ENCODE assay signal across 8 mouse cellular contexts in genomic region chrX:94121866-94122708, GRCm38 (mm10). TPM values are rescaled to one million over a fixed set of nuclear protein-coding genes. Genes with fewer than 3 reads are reported as not detected.
DNase-seq lines count a peak whose midpoint lies in the region; ATAC-seq and TF ChIP-seq lines count a peak whose summit lies in the region.

No protein-coding gene starts in this region.

- peak overlapping the region; percentile 99 for H3K27ac ChIP-seq in heart, embryonic 12.5 days (ENCODE audit: poor library complexity, severe bottlenecking)
- H3K27ac ChIP-seq in kidney, postnatal 0 days, result peak overlapping the region; percentile 99
- H3K27ac ChIP-seq in liver, embryonic 11.5 days (ENCODE audit: low read depth, low read length), result peak overlapping the region; percentile 99

- peak overlapping the region; percentile 97 for H3ac ChIP-seq in myocyte (ENCODE audit: control insufficient read depth, insufficient read length)

- H3K36me3 ChIP-seq in erythroblast, embryonic 14.5 days (ENCODE audit: control insufficient read depth), result no peaks in the 10 kb centered on the region
- H3K36me3 ChIP-seq in heart, embryonic 12.5 days, result no peaks in the 10 kb centered on the region
- no peaks in the 10 kb centered on the region for H3K36me3 ChIP-seq in kidney, postnatal 0 days (ENCODE audit: insufficient read depth, low read length)
- H3K36me3 ChIP-seq in liver, embryonic 11.5 days (ENCODE audit: control insufficient read depth, insufficient read depth, low read length), result no peaks in the 10 kb centered on the region
- H3K36me3 ChIP-seq in myocyte (ENCODE audit: control insufficient read depth, insufficient read depth), result no peaks in the 10 kb centered on the region
- H3K36me3 ChIP-seq in splenic B cell, adult 2 months (ENCODE audit: control insufficient read depth, insufficient read depth, low read length, poor library complexity, severe bottlenecking), result no peaks in the 10 kb centered on the region

- peak; percentile 52 for TF ChIP-seq CTCF in kidney, postnatal 0 days (IDR thresholded peaks at IDR 0.05; ENCODE audit: low read depth)

- ATAC-seq in heart, embryonic 12.5 days (ENCODE audit: insufficient number of reproducible peaks, low FRiP score), result peak; percentile 89
- peak; percentile 91 for ATAC-seq in kidney, postnatal 0 days (replicated peaks; ENCODE audit: low FRiP score, low read depth)
- peak; percentile 82 for ATAC-seq in liver, embryonic 11.5 days (replicated peaks; ENCODE audit: low FRiP score)

- peaks cover 28% of the 10 kb centered on the region for H3K27me3 ChIP-seq in erythroblast, embryonic 14.5 days (ENCODE audit: control insufficient read depth)
- H3K27me3 ChIP-seq in heart, embryonic 12.5 days (replicated peaks), result peaks cover 39% of the 10 kb centered on the region
- H3K27me3 ChIP-seq in kidney, postnatal 0 days (ENCODE audit: insufficient read depth, low read length), result no peaks in the 10 kb centered on the region
- H3K27me3 ChIP-seq in liver, embryonic 11.5 days (replicated peaks; ENCODE audit: control insufficient read depth, insufficient read depth, low read length), result peaks cover 37% of the 10 kb centered on the region
- no peaks in the 10 kb centered on the region for H3K27me3 ChIP-seq in myocyte (ENCODE audit: control insufficient read depth, insufficient read depth, insufficient read length)
- no peaks in the 10 kb centered on the region for H3K27me3 ChIP-seq in splenic B cell, adult 2 months (ENCODE audit: control insufficient read depth, insufficient read depth, low read length, poor library complexity, severe bottlenecking)

- H3K4me3 ChIP-seq in erythroblast, embryonic 14.5 days (replicated peaks), result peak overlapping the region; percentile 81
- peak overlapping the region; percentile 78 for H3K4me3 ChIP-seq in heart, embryonic 12.5 days
- H3K4me3 ChIP-seq in kidney, postnatal 0 days (replicated peaks; ENCODE audit: low read depth, low read length), result peak overlapping the region; percentile 63
- H3K4me3 ChIP-seq in liver, embryonic 11.5 days (ENCODE audit: low read depth, low read length), result peak overlapping the region; percentile 74
- H3K4me3 ChIP-seq in myocyte, result peak overlapping the region; percentile 56

- H3K79me2 ChIP-seq in myocyte (ENCODE audit: control insufficient read depth, insufficient read depth), result peaks cover 45% of the 10 kb centered on the region

- peak overlapping the region; percentile 69 for H3K4me2 ChIP-seq in heart, embryonic 12.5 days
- H3K4me2 ChIP-seq in kidney, postnatal 0 days (ENCODE audit: low read length), result peak overlapping the region; percentile 64
- peak overlapping the region; percentile 71 for H3K4me2 ChIP-seq in liver, embryonic 11.5 days
- H3K4me2 ChIP-seq in myocyte (ENCODE audit: low read depth), result peak overlapping the region; percentile 75

- H3K9ac ChIP-seq in heart, embryonic 12.5 days, result peak overlapping the region; percentile 93
- peak overlapping the region; percentile 96 for H3K9ac ChIP-seq in kidney, postnatal 0 days (ENCODE audit: low read depth, low read length)
- H3K9ac ChIP-seq in liver, embryonic 11.5 days (ENCODE audit: low read depth, low read length), result peak overlapping the region; percentile 93

- H3K4me1 ChIP-seq in erythroblast, embryonic 14.5 days (ENCODE audit: control insufficient read depth), result peaks cover 14% of the 10 kb centered on the region
- H3K4me1 ChIP-seq in heart, embryonic 12.5 days (replicated peaks), result 0 out of 2 replicates have a peak, but pooled peaks cover 3% of the 10 kb centered on the region
- H3K4me1 ChIP-seq in kidney, postnatal 0 days (replicated peaks; ENCODE audit: insufficient read depth, low read length), result no peaks in the 10 kb centered on the region
- H3K4me1 ChIP-seq in liver, embryonic 11.5 days (replicated peaks; ENCODE audit: control insufficient read depth, insufficient read depth, low read length), result peaks cover 5% of the 10 kb centered on the region

- DNase-seq in CD4-positive, CD25-positive, alpha-beta regulatory T cell, adult 2 months (ENCODE audit: low read depth, low spot score), result peak; percentile 92
- peak; percentile 76 for DNase-seq in brain, embryonic 18.5 days (ENCODE audit: low read depth, low spot score)
- DNase-seq in kidney, postnatal 0 days (ENCODE audit: low spot score), result peak; percentile 91
- DNase-seq in liver, embryonic 11.5 days (ENCODE audit: low spot score), result peak; percentile 77
- DNase-seq in splenic B cell, adult 2 months (ENCODE audit: low read depth, low spot score), result peak; percentile 91

- 20% methylated on average over 61 of the region's 65 CpGs for WGBS in heart, embryonic 12.5 days
- 27% methylated on average over 57 of the region's 65 CpGs for WGBS in kidney, postnatal 0 days
- 15% methylated on average over 58 of the region's 65 CpGs for WGBS in liver, embryonic 11.5 days

- TF ChIP-seq POLR2A in myocyte (IDR thresholded peaks at IDR 0.05; ENCODE audit: insufficient read length, low read depth), result peak; percentile 51

- peaks cover 14% of the 10 kb centered on the region for H3K9me3 ChIP-seq in erythroblast, embryonic 14.5 days (ENCODE audit: control insufficient read depth, low read length)
- peaks cover 6% of the 10 kb centered on the region; the same call in 1 of the 2 replicates for H3K9me3 ChIP-seq in heart, embryonic 12.5 days (replicated peaks)
- no peaks in the 10 kb centered on the region for H3K9me3 ChIP-seq in kidney, postnatal 0 days (replicated peaks; ENCODE audit: low read length)
- no peaks in the 10 kb centered on the region for H3K9me3 ChIP-seq in liver, embryonic 11.5 days (ENCODE audit: control insufficient read depth, low read length)

TF ChIP-seq in myocyte, 11 proteins besides CTCF, POLR2A, EP300 and RAD21:
- TF ChIP-seq POLR2AphosphoS2 (IDR thresholded peaks at IDR 0.05; ENCODE audit: insufficient read length, low read depth), result peak; percentile 73
- no peak for TF ChIP-seq TCF3 (IDR thresholded peaks at IDR 0.05; ENCODE audit: insufficient read length, low read depth)

RNA-seq across cellular contexts. Expression of gene Zfx, which starts 1.4 kb away (rescaled TPM):
- polyA plus RNA-seq in erythroblast, embryonic 14.5 days (2012), result 0.04 and 0.08 TPM in 2 replicates
- 24.5 and 25.1 TPM in 2 replicates for polyA plus RNA-seq in heart, embryonic 12.5 days (2016; fragmentation: Nextera tagmentation; extraction: Ambion mirVana)
- 24.2 and 25.6 TPM in 2 replicates for polyA plus RNA-seq in kidney, postnatal 0 days (2015; fragmentation: Nextera tagmentation; extraction: Ambion mirVana)
- polyA plus RNA-seq in liver, embryonic 11.5 days (2014; fragmentation: Nextera tagmentation; extraction: Ambion mirVana), result 17.8 and 24.5 TPM in 2 replicates
- polyA plus RNA-seq in myocyte (2012; fragmentation: generic; extraction: Trizol), result 4.7 TPM

Comparison
In these comparisons a context has a peak if more than half of its experiments do, and no peak if none do; other contexts are left out.
1. Peak in every context shown above with its lines: DNase-seq, ATAC-seq, H3K4me3 ChIP-seq and H3K27ac ChIP-seq.